Mouse (Mus musculus) embryo, embryonic 10 days (tissue): Measurements from ENCODE around the gene Nxnl1.

Experiments
- DNase-seq: peaks from one replicate; pipeline ENCODE4 v3.0.0-alpha.2; 2015; ENCODE audit warnings: low spot score

The Nxnl1 gene

GRCm38 (mm10) chr8:71580201-71580600, 13.8 kb upstream of the Nxnl1 start:
- DNase-seq, result no peak

GRCm38 (mm10) chr8:71579476-71579875, 13.1 kb upstream of the Nxnl1 start:
- no peak for DNase-seq

DNA sequence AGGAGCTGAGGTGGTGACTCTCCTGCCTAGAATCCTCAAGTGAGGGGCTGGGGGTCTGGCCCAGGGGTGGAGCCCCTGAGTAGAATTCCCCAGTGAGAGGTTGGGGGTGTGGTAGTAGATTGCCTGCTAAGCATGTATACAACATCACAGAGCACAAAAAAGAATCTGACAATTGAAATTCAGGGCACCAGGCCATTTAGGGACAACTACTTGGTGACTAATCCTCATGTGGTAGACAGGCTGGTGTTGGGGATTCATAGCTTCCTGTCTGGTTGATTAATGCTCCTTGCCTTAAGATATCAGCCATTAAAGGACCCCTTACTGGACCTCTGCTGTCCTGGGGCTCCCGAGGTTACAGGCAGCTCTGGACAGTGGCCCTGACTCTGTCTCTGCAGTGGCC, 12.6 kb upstream of the Nxnl1 start:
- DNase-seq, result no peak

DNA sequence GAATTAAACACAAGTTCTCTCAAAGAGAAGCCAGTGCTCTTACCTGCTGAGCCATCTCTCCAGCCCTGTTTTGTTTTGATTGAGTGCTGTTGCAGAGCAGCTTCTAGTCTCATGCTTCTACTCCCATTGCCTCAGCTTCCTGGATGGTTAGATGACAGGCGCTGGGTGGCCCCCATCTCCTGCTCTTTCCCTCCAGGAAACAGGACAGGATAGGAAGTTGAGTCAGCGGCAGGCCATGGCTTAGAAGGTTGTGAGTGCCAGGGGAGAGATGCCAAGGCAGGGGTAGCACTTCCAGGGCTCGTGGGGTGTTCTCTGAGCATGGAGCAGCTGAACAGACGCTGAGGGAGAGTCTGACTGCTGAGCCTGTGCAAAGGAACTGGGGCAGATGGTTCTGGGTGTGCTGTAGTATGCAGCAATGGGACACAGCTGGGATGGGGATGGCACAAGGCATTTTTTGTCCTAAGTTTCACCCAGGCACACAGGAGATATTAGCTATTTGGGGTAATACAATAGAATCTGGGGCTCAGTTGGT, 11.5 kb upstream of the Nxnl1 start:
- no peak for DNase-seq

DNA sequence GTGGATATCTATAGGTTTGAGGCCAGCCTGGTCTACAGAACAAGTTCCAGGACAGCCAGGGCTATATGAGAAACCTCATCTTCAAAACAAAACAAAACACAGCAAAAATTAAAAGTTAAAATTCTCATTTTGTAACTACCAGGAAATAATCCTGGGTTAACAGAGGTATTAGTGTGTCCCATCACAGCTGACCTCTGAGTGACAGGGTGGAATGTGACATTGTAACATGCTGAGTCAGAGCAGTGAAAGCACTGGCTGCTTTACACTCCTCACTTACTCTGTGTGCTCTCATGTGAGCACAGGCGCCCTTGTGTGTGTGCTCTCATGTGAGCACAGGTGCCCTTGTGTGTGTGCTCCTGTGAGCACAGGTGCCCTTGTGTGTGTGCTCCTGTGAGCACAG, 8.6 kb upstream of the Nxnl1 start:
- DNase-seq, result no peak

DNA sequence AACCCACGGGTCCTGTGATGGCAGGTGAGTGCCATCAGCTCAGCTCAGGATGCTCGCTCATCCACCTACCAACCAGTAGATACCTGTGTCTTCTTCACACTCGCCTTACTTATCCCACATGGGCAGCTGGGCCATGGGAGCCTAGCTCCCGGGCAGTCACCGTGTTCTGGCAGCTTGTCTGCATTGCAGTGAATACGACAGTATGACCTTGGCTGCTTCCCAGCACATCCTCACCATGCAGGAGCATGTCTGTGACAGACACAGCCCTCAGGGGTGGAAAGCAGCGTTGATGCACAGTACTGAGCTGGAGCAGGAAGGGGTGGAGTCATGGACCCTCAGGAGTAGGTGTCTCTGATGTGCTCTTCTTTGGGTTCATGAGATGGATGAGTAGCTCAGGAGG, 8.0 kb upstream of the Nxnl1 start:
- no peak for DNase-seq

DNA sequence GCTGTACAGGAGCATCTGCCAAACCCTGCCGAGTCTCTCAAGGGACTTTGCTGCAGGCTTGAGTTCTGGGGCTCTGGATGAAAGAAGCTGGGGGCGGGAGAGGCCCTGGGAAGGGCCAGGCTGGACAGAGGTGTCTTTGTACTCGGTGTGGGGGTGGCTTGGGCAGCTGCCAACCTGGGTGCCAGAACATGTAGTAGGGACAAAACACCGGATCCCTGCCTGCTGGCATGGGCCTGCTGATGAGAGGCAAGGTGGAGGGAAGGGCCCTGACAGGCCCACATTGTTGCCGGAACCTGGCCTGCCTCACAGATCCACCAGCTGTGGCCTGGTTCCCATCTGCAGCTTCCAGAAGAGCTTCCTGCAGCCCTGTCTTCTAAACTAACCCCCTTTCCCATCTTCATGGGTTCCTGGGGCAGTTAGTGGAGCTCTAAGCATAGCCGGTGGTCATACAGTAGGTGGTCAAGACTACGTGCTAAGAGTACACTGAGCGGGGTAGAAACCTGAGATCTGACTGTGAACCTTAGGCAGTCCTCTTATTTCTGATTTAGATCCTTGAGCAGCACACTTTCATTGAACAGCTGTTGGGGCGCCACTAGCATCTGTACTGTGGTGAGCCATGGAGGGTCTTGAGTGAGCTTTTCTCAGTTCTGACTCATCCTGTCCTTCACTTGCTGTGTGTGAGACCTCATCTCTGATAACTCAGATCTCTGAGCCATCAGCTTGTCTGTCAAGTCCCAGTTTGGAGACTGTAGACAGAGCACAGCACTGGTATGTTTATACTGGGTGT, 6.6 kb upstream of the Nxnl1 start:
- no peak for DNase-seq

DNA sequence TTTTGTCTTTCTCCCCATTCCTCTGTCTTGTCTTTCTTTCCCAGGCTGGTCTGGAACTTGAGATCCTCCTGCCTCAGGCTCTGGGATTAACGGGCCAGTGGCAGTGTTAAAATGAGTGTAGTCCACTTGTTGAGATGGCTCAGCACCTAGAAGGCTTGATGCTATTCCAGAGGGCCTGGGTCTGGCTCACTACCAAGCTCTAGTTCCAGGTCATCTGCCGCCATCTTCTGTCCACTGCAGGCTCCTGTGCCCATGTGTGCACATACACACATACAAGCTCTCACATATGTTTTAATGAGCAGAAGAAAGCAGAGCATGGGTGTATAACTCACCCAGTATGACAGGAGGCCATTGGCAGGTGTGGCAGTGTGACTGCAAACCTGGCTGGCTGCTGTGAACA, 5.7 kb upstream of the Nxnl1 start:
- no peak for DNase-seq

DNA sequence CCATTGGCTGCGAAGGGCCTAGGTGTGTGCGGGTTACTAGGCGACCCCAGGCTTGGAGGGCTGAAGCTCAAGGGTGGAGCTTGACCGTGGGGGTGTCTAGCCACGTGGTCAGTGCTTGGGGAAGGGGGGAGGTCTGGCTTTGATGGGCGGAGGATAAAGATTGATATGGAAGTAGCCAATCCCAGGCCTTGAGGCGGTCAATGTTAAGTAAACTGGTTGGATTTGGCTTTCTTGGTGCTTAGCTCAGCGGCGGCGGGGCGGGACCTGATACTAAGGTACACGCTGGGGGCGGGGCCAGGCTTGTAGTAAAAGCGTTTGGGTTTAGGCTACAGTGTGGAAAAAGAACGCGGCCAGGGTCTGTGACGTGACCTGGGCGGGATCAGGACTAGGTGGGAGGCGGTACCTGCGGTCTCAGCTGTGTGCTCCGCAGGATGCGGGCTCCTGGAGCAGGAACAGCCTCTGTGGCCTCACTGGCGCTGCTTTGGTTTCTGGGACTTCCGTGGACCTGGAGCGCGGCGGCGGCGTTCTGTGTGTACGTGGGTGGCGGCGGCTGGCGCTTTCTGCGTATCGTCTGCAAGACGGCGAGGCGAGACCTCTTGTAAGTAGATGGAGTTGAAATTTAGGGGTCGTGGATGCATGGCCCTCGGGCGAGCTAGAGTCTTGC, 4.0 kb upstream of the Nxnl1 start:
- DNase-seq, result peak; percentile 93

DNA sequence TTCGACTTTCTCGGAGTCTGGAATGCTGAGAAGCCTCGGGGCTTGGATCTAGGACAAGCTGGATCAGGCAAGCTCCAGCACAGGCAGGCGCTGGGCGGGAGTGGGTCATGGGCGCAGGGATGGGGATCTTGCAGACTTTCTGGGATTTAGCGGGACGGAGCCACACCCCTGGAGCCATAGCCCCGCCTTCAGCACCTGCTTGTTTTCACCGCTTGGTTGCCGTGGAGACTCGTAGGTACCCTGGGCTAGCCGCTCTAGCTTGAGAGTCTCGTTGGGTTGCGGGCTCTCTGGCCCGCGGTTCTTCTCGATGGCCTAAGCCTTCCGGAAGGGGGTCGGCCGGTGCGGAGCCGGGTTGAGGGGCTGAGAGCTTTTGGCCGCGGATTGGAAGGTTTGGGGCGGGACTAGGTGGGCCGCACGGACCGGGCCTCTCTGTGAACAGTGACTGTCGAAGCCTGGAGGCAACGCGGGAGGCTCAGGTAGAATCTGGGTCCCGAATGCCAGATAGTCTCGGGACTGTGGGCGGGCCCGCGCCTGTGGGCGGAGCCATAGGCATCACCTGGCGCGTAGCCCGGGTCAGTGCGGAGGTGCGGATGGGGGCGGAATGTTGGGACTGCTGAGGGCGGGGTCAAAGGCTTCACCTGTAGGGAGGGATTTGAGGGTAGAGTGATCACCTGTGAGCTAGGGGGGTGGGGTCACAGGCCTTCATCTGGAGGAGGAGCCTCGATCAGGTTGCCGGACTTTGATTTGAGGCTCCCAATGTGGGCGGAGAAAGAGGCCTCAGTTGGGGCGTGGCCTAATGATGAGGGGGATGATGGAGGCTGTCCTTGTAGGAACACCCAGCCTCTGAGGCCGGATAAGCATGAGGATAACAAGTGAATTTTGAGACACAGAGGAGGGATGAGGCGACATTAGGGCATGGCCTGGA, 3.2 kb upstream of the Nxnl1 start:
- peak; percentile 94 for DNase-seq

GRCm38 (mm10) chr8:71568941-71569340, 2.5 kb upstream of the Nxnl1 start:
- DNase-seq, result no peak

- DNase-seq, result no peak
These were observed 2.1 kb upstream of the Nxnl1 start, which contains the start of gene Slc27a1 for GRCm38 (mm10) chr8:71568387-71568937. Gene Slc27a1 (plus strand): TSS chr8:71568882.

- DNase-seq, result no peak
These were observed 1.2 kb upstream of the Nxnl1 start for GRCm38 (mm10) chr8:71567587-71567986.

GRCm38 (mm10) chr8:71563992-71564391, 2.4 kb downstream of the Nxnl1 start:
- no peak for DNase-seq

GRCm38 (mm10) chr8:71562751-71563150, 3.6 kb downstream of the Nxnl1 start:
- DNase-seq, result peak; percentile 68

GRCm38 (mm10) chr8:71561401-71561800, 5.0 kb downstream of the Nxnl1 start:
- DNase-seq, result peak; percentile 87

DNA sequence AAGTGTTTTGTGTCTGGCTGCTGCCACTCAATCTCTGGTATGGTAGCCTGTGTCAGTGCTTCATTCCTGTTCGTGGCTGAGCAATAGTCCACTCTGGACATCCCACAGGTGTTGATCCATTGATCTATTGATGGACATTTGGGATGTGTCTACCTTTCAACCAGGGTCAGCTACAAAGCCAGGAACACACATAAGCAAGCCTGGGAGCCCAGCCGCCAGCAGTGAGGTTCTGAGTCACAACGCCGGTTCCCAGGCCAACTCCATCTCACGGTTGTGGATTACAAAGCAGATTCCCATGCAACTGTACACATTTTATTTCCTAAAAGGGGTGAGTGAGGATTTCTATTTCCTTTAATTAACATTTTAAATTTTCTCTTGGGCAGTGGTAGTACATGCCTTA, 5.6 kb downstream of the Nxnl1 start:
- DNase-seq, result no peak

- DNase-seq, result no peak
These were observed 6.3 kb downstream of the Nxnl1 start for GRCm38 (mm10) chr8:71560071-71560470.

- DNase-seq, result peak; percentile 89
These were observed 7.3 kb downstream of the Nxnl1 start for GRCm38 (mm10) chr8:71558958-71559690.

GRCm38 (mm10) chr8:71558071-71558957, 8.1 kb downstream of the Nxnl1 start, which contains the start of gene Tmem221:
Gene Tmem221 (minus strand): TSS chr8:71558871.
- no peak for DNase-seq
